Mouse (Mus musculus): ENCODE data around the gene Gipc1. TPM values are rescaled to one million over a fixed set of nuclear protein-coding genes. Genes with fewer than 3 reads are reported as not detected.
A peak's percentile ranks its signal among the peaks of the same experiment; 100 is the strongest.

Gene Gipc1
- polyA plus RNA-seq, 1 experiment from 2014 or later = 193 TPM

- 0 out of 2 replicates have a peak, but pooled peaks have one; percentile 1 for ATAC-seq (ENCODE audit: low FRiP score)
- Histone ChIP-seq H3K9me3 (replicated peaks) (no peaks in the 10 kb centered on the region), H3K4me1 (peaks cover 46% of the 10 kb centered on the region), H3K9ac (peak within 1 kb of the TSS; percentile 27; the same call in 1 of the 2 replicates), H3K36me3 (peaks cover 32% of the 10 kb centered on the region), H3K27me3 (peaks cover 14% of the 10 kb centered on the region), H3K4me2 (replicated peaks) (no peak within 1 kb of the TSS), H3K27ac (peak within 1 kb of the TSS; percentile 12; the same call in 1 of the 2 replicates), H3K4me3 (no peak within 1 kb of the TSS)
- 39% methylated on average over 11 of the region's 14 CpGs for WGBS
Observed at GRCm38 (mm10) chr8:83665969-83666865, 13.7 kb downstream of the Gipc1 start, which contains the start of gene Ptger1. Gene Ptger1, plus strand, starts transcription at chr8:83666678.

GRCm38 (mm10) chr8:83666866-83667234 lies 14.4 kb downstream of the Gipc1 start:
- H3K9ac ChIP-seq = peak overlapping the region; percentile 27; the same call in 1 of the 2 replicates
- WGBS = 92% methylated on average over 3 of the region's 3 CpGs
- no peak overlapping the region for H3K4me3 ChIP-seq
- peaks cover 14% of the 10 kb centered on the region for H3K27me3 ChIP-seq
- ATAC-seq (ENCODE audit: low FRiP score) = no peak
- peaks cover 40% of the 10 kb centered on the region for H3K4me1 ChIP-seq
- peaks cover 38% of the 10 kb centered on the region for H3K36me3 ChIP-seq
- no peak overlapping the region for H3K4me2 ChIP-seq (replicated peaks)
- H3K9me3 ChIP-seq (replicated peaks) = no peaks in the 10 kb centered on the region
- H3K27ac ChIP-seq = peak overlapping the region; percentile 12; the same call in 1 of the 2 replicates

- H3K9ac ChIP-seq = no peak overlapping the region
- peak overlapping the region; percentile 36; the same call in 1 of the 2 replicates for H3K4me3 ChIP-seq
Observed at GRCm38 (mm10) chr8:83667526-83667925, 15.0 kb downstream of the Gipc1 start.

DNA sequence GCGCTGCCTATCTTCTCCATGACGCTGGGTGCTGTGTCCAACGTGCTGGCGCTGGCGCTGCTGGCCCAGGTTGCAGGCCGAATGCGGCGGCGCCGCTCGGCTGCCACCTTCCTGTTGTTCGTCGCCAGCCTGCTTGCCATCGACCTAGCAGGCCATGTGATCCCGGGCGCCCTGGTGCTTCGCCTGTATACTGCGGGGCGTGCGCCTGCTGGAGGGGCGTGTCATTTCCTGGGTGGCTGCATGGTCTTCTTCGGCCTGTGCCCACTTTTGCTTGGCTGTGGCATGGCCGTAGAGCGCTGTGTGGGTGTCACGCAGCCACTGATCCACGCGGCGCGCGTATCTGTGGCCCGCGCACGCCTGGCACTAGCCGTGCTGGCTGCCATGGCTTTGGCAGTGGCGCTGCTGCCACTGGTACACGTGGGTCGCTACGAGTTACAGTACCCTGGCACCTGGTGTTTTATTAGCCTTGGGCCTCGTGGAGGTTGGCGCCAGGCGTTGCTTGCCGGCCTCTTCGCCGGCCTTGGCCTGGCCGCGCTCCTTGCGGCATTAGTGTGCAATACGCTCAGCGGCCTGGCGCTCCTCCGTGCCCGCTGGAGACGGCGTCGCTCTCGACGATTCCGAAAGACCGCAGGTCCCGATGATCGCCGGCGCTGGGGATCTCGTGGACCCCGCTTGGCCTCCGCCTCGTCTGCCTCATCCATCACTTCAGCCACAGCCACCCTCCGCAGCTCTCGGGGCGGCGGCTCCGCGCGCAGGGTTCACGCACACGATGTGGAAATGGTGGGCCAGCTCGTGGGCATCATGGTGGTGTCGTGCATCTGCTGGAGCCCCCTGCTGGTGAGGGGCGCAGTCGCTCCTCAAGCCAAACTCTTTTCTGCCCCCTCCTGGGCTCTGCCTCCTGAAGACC lies 15.8 kb downstream of the Gipc1 start:
- Histone ChIP-seq H3K27me3 (peaks cover 14% of the 10 kb centered on the region), H3K4me1 (peaks cover 31% of the 10 kb centered on the region), H3K9ac (peak overlapping the region; percentile 47), H3K27ac (no peak overlapping the region), H3K36me3 (peaks cover 52% of the 10 kb centered on the region), H3K9me3 (replicated peaks) (no peaks in the 10 kb centered on the region), H3K4me2 (replicated peaks) (peak overlapping the region; percentile 72), H3K4me3 (peak overlapping the region; percentile 36)
- 18% methylated on average over 80 of the region's 80 CpGs for WGBS
- ATAC-seq (ENCODE audit: low FRiP score) = peak; percentile 53

More at GRCm38 (mm10) chr8:83667526-83667925, 15.0 kb downstream of the Gipc1 start:
- H3K27me3 ChIP-seq = peaks cover 14% of the 10 kb centered on the region
- no peak for ATAC-seq (ENCODE audit: low FRiP score)
- H3K27ac ChIP-seq = no peak overlapping the region
- no peaks in the 10 kb centered on the region for H3K9me3 ChIP-seq (replicated peaks)
- 85% methylated on average over 10 of the region's 10 CpGs for WGBS
- H3K4me1 ChIP-seq = peaks cover 34% of the 10 kb centered on the region
- H3K4me2 ChIP-seq (replicated peaks) = peak overlapping the region; percentile 72
- peaks cover 45% of the 10 kb centered on the region for H3K36me3 ChIP-seq

GRCm38 (mm10) chr8:83669013-83669412 lies 16.5 kb downstream of the Gipc1 start:
- peaks cover 31% of the 10 kb centered on the region for H3K4me1 ChIP-seq
- 79% methylated on average over 16 of the region's 16 CpGs for WGBS
- no peak overlapping the region for H3K4me3 ChIP-seq
- no peak overlapping the region for H3K9ac ChIP-seq
- no peaks in the 10 kb centered on the region for H3K9me3 ChIP-seq (replicated peaks)
- peaks cover 14% of the 10 kb centered on the region for H3K27me3 ChIP-seq
- 0 out of 2 replicates have a peak, but pooled peaks have one; percentile 0 for ATAC-seq (ENCODE audit: low FRiP score)
- peaks cover 47% of the 10 kb centered on the region for H3K36me3 ChIP-seq
- no peak overlapping the region for H3K4me2 ChIP-seq (replicated peaks)
- H3K27ac ChIP-seq = no peak overlapping the region

- H3K36me3 ChIP-seq = peaks cover 61% of the 10 kb centered on the region
- no peak overlapping the region for H3K27ac ChIP-seq
- peaks cover 7% of the 10 kb centered on the region for H3K4me1 ChIP-seq
- 48% methylated on average over 5 of the region's 5 CpGs for WGBS
- no peak for ATAC-seq (ENCODE audit: low FRiP score)
- H3K27me3 ChIP-seq = peaks cover 7% of the 10 kb centered on the region
- H3K9me3 ChIP-seq (replicated peaks) = no peaks in the 10 kb centered on the region
- no peak overlapping the region for H3K9ac ChIP-seq
- H3K4me3 ChIP-seq = no peak overlapping the region
- H3K4me2 ChIP-seq (replicated peaks) = no peak overlapping the region
Observed at GRCm38 (mm10) chr8:83672936-83673335, 20.5 kb downstream of the Gipc1 start.

- Histone ChIP-seq H3K9ac (no peak overlapping the region), H3K9me3 (replicated peaks) (no peaks in the 10 kb centered on the region), H3K36me3 (peaks cover 72% of the 10 kb centered on the region), H3K4me2 (replicated peaks) (no peak overlapping the region), H3K27ac (no peak overlapping the region), H3K4me3 (no peak overlapping the region), H3K4me1 (no peaks in the 10 kb centered on the region), H3K27me3 (no peaks in the 10 kb centered on the region; the same call in 1 of the 2 replicates)
- 85% methylated on average over 5 of the region's 5 CpGs for WGBS
- no peak for ATAC-seq (ENCODE audit: low FRiP score)
Observed at GRCm38 (mm10) chr8:83674497-83674896, 22.0 kb downstream of the Gipc1 start.

- peaks cover 6% of the 10 kb centered on the region; the same call in 1 of the 2 replicates for H3K4me1 ChIP-seq
- H3K4me2 ChIP-seq (replicated peaks) = no peak overlapping the region
- no peak for ATAC-seq (ENCODE audit: low FRiP score)
- no peak overlapping the region for H3K9ac ChIP-seq
- no peak overlapping the region for H3K4me3 ChIP-seq
- 93% methylated on average over 12 of the region's 12 CpGs for WGBS
- no peak overlapping the region for H3K27ac ChIP-seq
- H3K27me3 ChIP-seq = no peaks in the 10 kb centered on the region
- H3K9me3 ChIP-seq (replicated peaks) = no peaks in the 10 kb centered on the region
- peaks cover 83% of the 10 kb centered on the region for H3K36me3 ChIP-seq
Observed at GRCm38 (mm10) chr8:83679866-83680265, 27.4 kb downstream of the Gipc1 start.

- Histone ChIP-seq H3K4me3 (no peak overlapping the region), H3K36me3 (peaks cover 83% of the 10 kb centered on the region), H3K27ac (peak overlapping the region; percentile 62; the same call in 1 of the 2 replicates), H3K4me2 (replicated peaks) (no peak overlapping the region), H3K27me3 (no peaks in the 10 kb centered on the region), H3K9me3 (replicated peaks) (no peaks in the 10 kb centered on the region), H3K9ac (no peak overlapping the region), H3K4me1 (peaks cover 6% of the 10 kb centered on the region; the same call in 1 of the 2 replicates)
- no peak for ATAC-seq (ENCODE audit: low FRiP score)
- 65% methylated on average over 5 of the region's 5 CpGs for WGBS
Observed at GRCm38 (mm10) chr8:83680603-83681002, 28.1 kb downstream of the Gipc1 start.

DNA sequence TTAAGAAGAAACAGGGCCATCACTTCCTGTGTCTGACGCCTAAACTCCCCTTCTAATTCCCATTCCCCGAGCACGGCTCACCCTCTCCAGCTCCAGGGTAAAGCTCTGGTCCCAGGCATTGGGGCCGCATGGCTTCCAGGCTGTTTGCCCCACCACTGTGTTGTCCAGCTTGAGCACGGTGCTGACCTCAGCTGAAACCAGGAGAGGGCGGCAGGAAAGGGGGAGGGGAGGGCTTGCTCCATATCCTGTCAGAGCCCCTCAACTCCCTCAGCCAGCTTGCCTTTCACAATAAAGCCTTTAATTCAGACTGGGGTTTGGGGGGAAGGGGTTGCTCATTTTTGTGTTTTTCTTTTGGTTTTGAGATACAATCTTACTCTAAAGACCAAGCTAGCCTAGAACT lies 28.6 kb downstream of the Gipc1 start:
- no peaks in the 10 kb centered on the region for H3K9me3 ChIP-seq (replicated peaks)
- peaks cover 83% of the 10 kb centered on the region for H3K36me3 ChIP-seq
- peak overlapping the region; percentile 62 for H3K27ac ChIP-seq
- no peak for ATAC-seq (ENCODE audit: low FRiP score)
- H3K27me3 ChIP-seq = no peaks in the 10 kb centered on the region
- WGBS = 28% methylated on average over 6 of the region's 6 CpGs
- H3K4me2 ChIP-seq (replicated peaks) = no peak overlapping the region
- H3K4me3 ChIP-seq = no peak overlapping the region
- peaks cover 6% of the 10 kb centered on the region; the same call in 1 of the 2 replicates for H3K4me1 ChIP-seq
- H3K9ac ChIP-seq = no peak overlapping the region

- 94% methylated on average over 9 of the region's 9 CpGs for WGBS
- H3K36me3 ChIP-seq = peaks cover 64% of the 10 kb centered on the region
- H3K9ac ChIP-seq = no peak overlapping the region
- H3K4me3 ChIP-seq = no peak overlapping the region
- H3K9me3 ChIP-seq (replicated peaks) = no peaks in the 10 kb centered on the region
- H3K27ac ChIP-seq = no peak overlapping the region
- no peaks in the 10 kb centered on the region for H3K27me3 ChIP-seq
- H3K4me2 ChIP-seq (replicated peaks) = no peak overlapping the region
- peaks cover 6% of the 10 kb centered on the region; the same call in 1 of the 2 replicates for H3K4me1 ChIP-seq
- no peak for ATAC-seq (ENCODE audit: low FRiP score)
Observed at GRCm38 (mm10) chr8:83684517-83684916, 32.0 kb downstream of the Gipc1 start.

DNA sequence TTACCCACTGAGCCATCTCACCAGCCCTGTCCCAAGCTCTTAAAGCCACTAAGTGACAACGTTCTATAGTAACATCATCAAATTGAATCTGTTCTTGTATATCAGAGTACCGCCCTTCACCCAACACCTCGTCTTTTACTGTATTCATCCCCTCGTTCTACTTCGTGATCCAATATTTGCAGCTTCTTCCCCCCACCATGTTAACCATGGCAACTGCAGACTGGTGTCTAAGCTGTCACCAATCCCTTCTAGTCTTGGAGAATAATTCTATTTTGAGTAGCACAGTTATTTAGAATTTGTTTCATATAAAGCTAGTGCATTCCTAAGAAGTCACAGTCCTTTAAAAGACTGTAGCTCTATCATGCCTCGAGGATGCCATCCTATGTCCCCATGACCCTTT lies 36.8 kb downstream of the Gipc1 start:
- Histone ChIP-seq H3K4me3 (no peak overlapping the region), H3K4me1 (no peaks in the 10 kb centered on the region), H3K4me2 (replicated peaks) (no peak overlapping the region), H3K9me3 (replicated peaks) (no peaks in the 10 kb centered on the region), H3K36me3 (peaks cover 47% of the 10 kb centered on the region), H3K9ac (no peak overlapping the region), H3K27ac (no peak overlapping the region), H3K27me3 (no peaks in the 10 kb centered on the region)
- ATAC-seq (ENCODE audit: low FRiP score) = no peak
- WGBS = 91% methylated on average over 6 of the region's 6 CpGs
